Mouse (Mus musculus) cerebellum, adult 2 months (tissue): ENCODE results near the gene Myh9. TPM values are rescaled to one million over a fixed set of nuclear protein-coding genes. Genes with fewer than 3 reads are reported as not detected.

Experiments
- DNase-seq, 2 experiments: peaks; one replicate each; pipeline ENCODE4 v3.0.0; 2021
- H3K27ac ChIP-seq: fragments of 200-500 bp; 2 replicates; pipeline ENCODE4 v1.5.1; 2012; ENCODE audit warnings: low read length, control low read depth, inconsistent platforms; ENCODE audit not compliant: insufficient read depth
- H3K27me3 ChIP-seq: fragments of 200-500 bp; 2 replicates; pipeline ENCODE4 v1.6.1; 2012; ENCODE audit warnings: inconsistent platforms, mild to moderate bottlenecking, low read length, moderate library complexity; ENCODE audit not compliant: control insufficient read depth, insufficient read depth
- H3K4me1 ChIP-seq: fragments of 200-500 bp; 2 replicates; pipeline ENCODE4 v1.6.1; 2011; ENCODE audit warnings: low read length; ENCODE audit not compliant: control insufficient read depth, insufficient read depth
- H3K4me3 ChIP-seq: fragments of 200-500 bp; replicated peaks from 2 replicates; pipeline ENCODE3; 2011; ENCODE audit warnings: mild to moderate bottlenecking, low read depth, low read length, control low read depth; ENCODE audit not compliant: insufficient read depth
- CTCF ChIP-seq: fragments of 200-500 bp; IDR thresholded peaks from 2 replicates; pipeline ENCODE4 v1.5.1; 2011; ENCODE audit warnings: low read depth, mild to moderate bottlenecking, control low read depth, low read length, moderate library complexity, borderline replicate concordance; ENCODE audit not compliant: insufficient read depth
- POLR2A ChIP-seq: fragments of 200-500 bp; IDR thresholded peaks from 2 replicates; pipeline ENCODE4 v1.6.1; 2011; ENCODE audit warnings: low read length, control low read depth, borderline replicate concordance; ENCODE audit not compliant: insufficient read depth
- WGBS: fragments of 180-500 bp; shearing (Covaris S2); methylation state at CpG from one replicate; pipeline ENCODE4 v1.1.7; 2018; 5-methylcytosine and 5-hydroxymethylcytosine counted together
- polyA plus RNA-seq: library from polyadenylated mRNA; depleted of rRNA; stranded (reverse); fragments of >200 nt; gene quantifications from 2 replicates; pipeline ENCODE4 v1.2.3, GENCODE M21; 2012

Gene Myh9
- polyA plus RNA-seq, 1 experiment: 44.2 TPM

- Histone ChIP-seq H3K27ac (no peak overlapping the region), H3K27me3 (no peaks in the 10 kb centered on the region), H3K4me3 (no peak overlapping the region), H3K4me1 (peaks cover 46% of the 10 kb centered on the region)
- no peak for DNase-seq
- no peak for TF ChIP-seq POLR2A
- TF ChIP-seq CTCF: no peak
Observed at GRCm38 (mm10) chr15:77833083-77833482, 8.9 kb downstream of the Myh9 start.

- H3K27ac ChIP-seq: no peak overlapping the region
- no peak overlapping the region for H3K4me3 ChIP-seq
- no peak for DNase-seq
- no peaks in the 10 kb centered on the region for H3K27me3 ChIP-seq
- TF ChIP-seq CTCF (no peak), POLR2A (no peak)
- WGBS: 71% methylated on average over 7 of the region's 7 CpGs
- H3K4me1 ChIP-seq: peaks cover 46% of the 10 kb centered on the region
Observed at GRCm38 (mm10) chr15:77832458-77832904, 9.5 kb downstream of the Myh9 start.

- Histone ChIP-seq H3K4me3 (no peak overlapping the region), H3K27ac (no peak overlapping the region), H3K4me1 (peaks cover 48% of the 10 kb centered on the region), H3K27me3 (no peaks in the 10 kb centered on the region)
- no peak for TF ChIP-seq CTCF
- TF ChIP-seq POLR2A: no peak
- peak in 1 of 2 experiments; percentile 17 for DNase-seq
- WGBS: 69% methylated on average over 8 of the region's 8 CpGs
Observed at GRCm38 (mm10) chr15:77831754-77832457, 10.1 kb downstream of the Myh9 start.

GRCm38 (mm10) chr15:77831138-77831579 lies 10.8 kb downstream of the Myh9 start:
- TF ChIP-seq CTCF (no peak), POLR2A (no peak)
- H3K4me3 ChIP-seq: no peak overlapping the region
- H3K27ac ChIP-seq: no peak overlapping the region
- no peaks in the 10 kb centered on the region for H3K27me3 ChIP-seq
- peaks cover 48% of the 10 kb centered on the region for H3K4me1 ChIP-seq
- DNase-seq: no peak
- WGBS: 67% methylated on average over 2 of the region's 2 CpGs

- Histone ChIP-seq H3K27me3 (no peaks in the 10 kb centered on the region), H3K4me1 (peaks cover 43% of the 10 kb centered on the region), H3K27ac (no peak overlapping the region), H3K4me3 (no peak overlapping the region)
- TF ChIP-seq CTCF (no peak), POLR2A (no peak)
- no peak for DNase-seq
- 93% methylated on average over 5 of the region's 5 CpGs for WGBS
Observed at GRCm38 (mm10) chr15:77830481-77831137, 11.4 kb downstream of the Myh9 start.

- WGBS: 63% methylated on average over 2 of the region's 2 CpGs
- H3K4me3 ChIP-seq: no peak overlapping the region
- TF ChIP-seq CTCF (no peak), POLR2A (no peak)
- H3K4me1 ChIP-seq: peaks cover 47% of the 10 kb centered on the region
- DNase-seq: no peak
- H3K27ac ChIP-seq: 0 out of 2 replicates have a peak overlapping the region, but pooled peaks have one; percentile 5
- no peaks in the 10 kb centered on the region for H3K27me3 ChIP-seq
Observed at GRCm38 (mm10) chr15:77829542-77829941, 12.4 kb downstream of the Myh9 start.

GRCm38 (mm10) chr15:77828910-77829309 lies 13.1 kb downstream of the Myh9 start:
- Histone ChIP-seq H3K27me3 (no peaks in the 10 kb centered on the region), H3K27ac (no peak overlapping the region), H3K4me1 (peaks cover 49% of the 10 kb centered on the region), H3K4me3 (no peak overlapping the region)
- no peak for DNase-seq
- 94% methylated on average over 6 of the region's 6 CpGs for WGBS
- TF ChIP-seq POLR2A: no peak
- no peak for TF ChIP-seq CTCF

GRCm38 (mm10) chr15:77828242-77828641 lies 13.7 kb downstream of the Myh9 start:
- Histone ChIP-seq H3K27me3 (no peaks in the 10 kb centered on the region), H3K27ac (peak overlapping the region; percentile 32), H3K4me1 (peaks cover 49% of the 10 kb centered on the region), H3K4me3 (no peak overlapping the region)
- peak in 1 of 2 experiments; percentile 2 for DNase-seq
- WGBS: 87% methylated on average over 12 of the region's 12 CpGs
- TF ChIP-seq POLR2A (no peak), CTCF (no peak)
